Mouse (Mus musculus) thymus, postnatal 36 days (tissue): Measurements from ENCODE around the gene Fgfr2.
"Not testable (repeated sequence)": the region's sequence is repeated elsewhere in the genome, so short reads cannot be mapped to it uniquely, and the experiment has no call there.

Source experiments
- DNase-seq, 2 experiments: peaks; one replicate each; pipeline ENCODE4 v3.0.0; 2022; ENCODE audit warnings: mixed read lengths in 2 of 2

The Fgfr2 gene

GRCm38 (mm10) chr7:130630956-130631355, 2492.2 kb downstream of the Fgfr2 start:
- DNase-seq: no peak

- DNase-seq: no peak
Observed at GRCm38 (mm10) chr7:130629999-130630398, 2493.2 kb downstream of the Fgfr2 start.

GRCm38 (mm10) chr7:130628601-130629000, 2494.5 kb downstream of the Fgfr2 start:
- DNase-seq: no peak

- DNase-seq: no peak
Observed at GRCm38 (mm10) chr7:130625361-130625760, 2497.8 kb downstream of the Fgfr2 start.

GRCm38 (mm10) chr7:130624299-130624698, 2498.9 kb downstream of the Fgfr2 start:
- no peak for DNase-seq

- no peak for DNase-seq
Observed at GRCm38 (mm10) chr7:130622359-130622758, 2500.8 kb downstream of the Fgfr2 start.

- DNase-seq: no peak
Observed at GRCm38 (mm10) chr7:130621953-130622352, 2501.2 kb downstream of the Fgfr2 start.

- DNase-seq: no peak
Observed at GRCm38 (mm10) chr7:130621068-130621467, 2502.1 kb downstream of the Fgfr2 start.

- no peak for DNase-seq
Observed at GRCm38 (mm10) chr7:130617591-130617990, 2505.6 kb downstream of the Fgfr2 start.

GRCm38 (mm10) chr7:130613973-130614372, 2509.2 kb downstream of the Fgfr2 start:
- no peak for DNase-seq

GRCm38 (mm10) chr7:130606958-130607357, 2516.2 kb downstream of the Fgfr2 start:
- no peak for DNase-seq

GRCm38 (mm10) chr7:130605111-130605510, 2518.0 kb downstream of the Fgfr2 start:
- DNase-seq: no peak

- no peak for DNase-seq
Observed at GRCm38 (mm10) chr7:130604390-130604789, 2518.8 kb downstream of the Fgfr2 start.

- DNase-seq: no peak
Observed at GRCm38 (mm10) chr7:130603556-130603955, 2519.6 kb downstream of the Fgfr2 start.

- no peak for DNase-seq
Observed at GRCm38 (mm10) chr7:130602804-130603203, 2520.3 kb downstream of the Fgfr2 start.

- no peak for DNase-seq
Observed at GRCm38 (mm10) chr7:130600546-130600945, 2522.6 kb downstream of the Fgfr2 start.

GRCm38 (mm10) chr7:130600074-130600473, 2523.1 kb downstream of the Fgfr2 start:
- DNase-seq: no peak

- no peak for DNase-seq
Observed at GRCm38 (mm10) chr7:130597546-130597945, 2525.6 kb downstream of the Fgfr2 start.

- DNase-seq: not testable (repeated sequence)
Observed at GRCm38 (mm10) chr7:130596079-130596855, 2526.9 kb downstream of the Fgfr2 start.

- DNase-seq: not testable (repeated sequence)
Observed at GRCm38 (mm10) chr7:130593375-130594239, 2529.5 kb downstream of the Fgfr2 start.

- not testable (repeated sequence) for DNase-seq
Observed at GRCm38 (mm10) chr7:130592975-130593374, 2530.2 kb downstream of the Fgfr2 start.

GRCm38 (mm10) chr7:130590845-130591437, 2532.2 kb downstream of the Fgfr2 start:
- DNase-seq: no peak

GRCm38 (mm10) chr7:130590081-130590828, 2532.9 kb downstream of the Fgfr2 start:
- DNase-seq: no peak
